Mouse (Mus musculus): ENCODE measurements around the gene Mtfr2. TPM values are rescaled to one million over a fixed set of nuclear protein-coding genes. Genes with fewer than 3 reads are reported as not detected.

Mtfr2 gene
- polyA plus RNA-seq (2016; fragmentation: Nextera tagmentation; extraction: Ambion mirVana): 2.8 and 2.9 TPM in 2 replicates

- Histone ChIP-seq H3K4me1 (peaks cover 15% of the 10 kb centered on the region), H3K27me3 (ENCODE audit: low read depth, poor library complexity, severe bottlenecking) (no peaks in the 10 kb centered on the region), H3K9me3 (replicated peaks) (no peaks in the 10 kb centered on the region), H3K27ac (replicated peaks) (peak within 1 kb of the TSS; percentile 89), H3K36me3 (peaks cover 52% of the 10 kb centered on the region), H3K4me3 (peak within 1 kb of the TSS; percentile 79)
- WGBS: 2% methylated on average over 58 of the region's 58 CpGs
- peak; percentile 95 for DNase-seq (ENCODE audit: low spot score)
These were observed at the start of gene Mtfr2 for GRCm38 (mm10) chr10:20347285-20348214. Mtfr2 (plus strand) TSS chr10:20347770.

DNA sequence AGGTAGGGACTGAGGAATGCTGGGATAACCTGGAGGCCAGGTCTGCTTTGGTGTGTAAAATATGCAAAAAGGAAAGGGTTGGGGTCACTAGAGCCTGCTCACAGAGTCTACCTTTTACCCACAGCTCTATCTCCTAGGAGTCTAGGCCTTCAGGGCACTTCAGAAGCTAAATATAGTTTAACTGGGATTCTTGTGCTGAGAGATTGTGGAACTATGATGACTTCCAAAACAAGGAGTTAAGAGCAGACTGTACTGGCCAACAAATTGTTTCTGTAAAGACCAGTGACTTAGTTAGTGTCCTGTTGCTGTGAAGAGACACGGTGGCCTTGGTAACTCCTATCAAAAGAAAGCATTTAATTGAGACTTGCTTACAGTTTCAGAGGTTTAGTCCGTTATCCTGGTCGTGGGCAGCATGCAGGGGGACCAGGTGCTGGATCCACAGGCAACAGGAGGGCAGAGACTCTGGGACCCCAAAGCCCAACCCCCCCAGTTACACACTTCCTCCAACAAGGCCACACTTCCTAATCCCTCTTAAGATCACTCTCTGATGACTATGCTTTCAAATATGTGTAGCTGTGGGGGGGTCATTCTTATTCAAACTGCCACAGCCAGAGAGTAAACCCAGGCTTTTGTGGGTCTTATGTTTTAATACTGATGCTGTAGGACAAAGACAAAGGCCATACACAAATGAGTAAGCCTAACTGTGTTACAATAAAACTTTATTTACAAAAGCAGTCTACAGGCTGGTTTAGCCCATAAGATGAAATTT is 49.2 kb upstream of the Mtfr2 start:
- H3K4me1 ChIP-seq: no peaks in the 10 kb centered on the region

DNA sequence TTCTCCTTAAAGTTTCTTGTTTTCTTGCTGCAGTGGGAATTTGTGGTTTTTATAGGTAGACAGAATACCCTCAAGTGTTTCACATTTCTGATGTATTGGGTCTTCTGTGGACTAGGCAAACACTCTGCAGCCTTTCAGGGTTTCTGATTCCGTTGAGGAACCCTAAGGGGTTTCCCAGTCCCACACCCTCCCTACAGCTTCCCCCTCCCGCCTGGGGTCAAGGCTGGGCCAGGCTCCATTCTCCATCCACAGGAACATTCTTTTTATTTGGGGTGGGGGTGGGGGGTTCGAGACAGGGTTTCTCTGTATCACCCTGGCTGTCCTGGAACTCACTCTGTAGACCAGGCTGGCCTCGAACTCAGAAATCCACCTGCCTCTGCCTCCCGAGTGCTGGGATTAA is 48.5 kb upstream of the Mtfr2 start:
- Histone ChIP-seq H3K36me3 (no peaks in the 10 kb centered on the region), H3K9me3 (replicated peaks) (no peaks in the 10 kb centered on the region), H3K4me1 (no peaks in the 10 kb centered on the region), H3K27ac (replicated peaks) (no peak overlapping the region), H3K4me3 (no peak overlapping the region), H3K27me3 (ENCODE audit: low read depth, poor library complexity, severe bottlenecking) (no peaks in the 10 kb centered on the region)
- DNase-seq (ENCODE audit: low spot score): no peak
- 81% methylated on average over 5 of the region's 5 CpGs for WGBS

More for the DNA sequence above, 49.2 kb upstream of the Mtfr2 start:
- H3K27me3 ChIP-seq (ENCODE audit: low read depth, poor library complexity, severe bottlenecking): no peaks in the 10 kb centered on the region
- no peak for DNase-seq (ENCODE audit: low spot score)
- H3K36me3 ChIP-seq: no peaks in the 10 kb centered on the region
- no peak overlapping the region for H3K27ac ChIP-seq (replicated peaks)
- H3K4me3 ChIP-seq: no peak overlapping the region
- H3K9me3 ChIP-seq (replicated peaks): no peaks in the 10 kb centered on the region
- WGBS: 46% methylated on average over 3 of the region's 3 CpGs

DNA sequence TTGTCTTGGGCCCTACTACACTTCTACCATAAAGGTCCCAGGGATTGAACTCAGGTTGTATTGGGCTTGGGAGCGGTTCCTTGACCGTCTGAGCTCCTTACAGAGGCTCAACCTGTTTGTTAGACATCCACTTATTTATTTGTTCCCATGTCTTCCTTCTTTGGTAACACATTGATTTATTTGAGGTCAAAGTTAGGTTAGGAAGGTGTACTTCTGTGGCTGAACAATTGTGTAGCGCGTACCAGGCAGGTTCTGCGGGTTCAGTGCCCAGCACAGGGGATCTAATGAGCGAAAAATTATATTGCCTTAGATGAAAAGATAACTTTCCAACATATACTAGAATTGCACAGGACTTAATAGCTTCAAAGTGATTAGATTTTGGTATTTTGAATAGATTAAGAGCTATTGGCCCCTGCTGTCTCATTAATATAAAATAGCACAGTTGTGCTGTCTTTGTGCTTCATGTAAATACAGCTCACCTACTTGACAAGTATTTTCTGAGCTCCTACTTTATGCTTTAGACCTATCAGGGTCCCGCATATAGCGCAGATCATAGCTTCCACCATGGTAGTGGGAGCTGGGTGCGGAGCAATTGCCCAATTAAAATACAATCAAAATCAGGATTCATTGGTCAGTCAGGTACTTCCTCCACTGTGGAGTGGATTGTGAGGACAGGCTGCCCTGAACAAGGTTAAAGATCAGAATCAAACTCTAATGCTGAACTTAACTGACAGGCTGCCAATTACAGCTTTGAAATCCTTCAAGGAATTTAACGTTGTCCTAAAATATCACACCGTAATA is 36.4 kb upstream of the Mtfr2 start:
- H3K4me3 ChIP-seq: peak overlapping the region; percentile 87
- DNase-seq (ENCODE audit: low spot score): peak; percentile 28
- peak overlapping the region; percentile 98 for H3K27ac ChIP-seq (replicated peaks)
- 55% methylated on average over 11 of the region's 11 CpGs for WGBS
- H3K9me3 ChIP-seq (replicated peaks): no peaks in the 10 kb centered on the region
- peaks cover 12% of the 10 kb centered on the region for H3K36me3 ChIP-seq
- H3K4me1 ChIP-seq: peaks cover 23% of the 10 kb centered on the region
- H3K27me3 ChIP-seq (ENCODE audit: low read depth, poor library complexity, severe bottlenecking): no peaks in the 10 kb centered on the region

DNA sequence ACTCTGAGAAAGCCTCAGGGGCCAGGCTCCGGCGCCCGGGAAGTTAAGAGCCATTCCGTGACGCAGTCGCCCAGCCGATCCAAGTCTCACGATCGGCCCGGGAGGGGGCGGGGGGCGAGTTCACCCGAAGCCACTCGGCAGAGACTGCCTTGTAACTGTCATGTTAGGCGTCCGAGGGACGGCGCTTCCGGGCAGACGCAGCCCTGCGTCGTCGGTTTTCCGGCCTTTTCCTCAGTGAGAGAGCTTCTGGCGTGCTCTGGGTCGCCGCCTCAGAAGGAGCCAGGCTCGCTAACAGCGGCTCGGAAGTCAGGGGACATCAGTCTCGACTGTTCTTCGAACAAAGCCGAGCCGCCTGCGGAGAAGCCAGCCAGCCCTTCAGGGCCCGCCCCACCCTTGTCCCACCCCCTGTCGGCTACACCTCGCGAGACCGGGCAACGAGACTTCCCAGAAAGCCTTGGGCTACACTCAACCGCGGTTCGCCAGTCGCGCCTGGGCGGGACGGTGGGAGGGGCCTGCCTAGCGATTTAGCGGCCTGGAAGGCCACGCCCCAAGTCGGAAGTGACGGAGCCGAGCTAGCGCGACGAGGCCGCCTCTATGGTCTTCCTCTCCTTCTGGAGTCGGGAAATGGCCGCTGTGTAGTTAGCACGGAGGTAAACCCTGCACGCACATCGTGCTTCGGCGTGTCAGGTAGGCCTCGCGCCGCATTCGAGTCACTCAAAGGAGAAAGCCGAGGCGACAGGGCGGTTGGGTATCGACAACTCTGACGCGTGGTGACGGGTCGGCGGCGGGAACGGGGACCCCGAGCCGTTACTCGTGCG is 35.4 kb upstream of the Mtfr2 start, which contains the start of gene Bclaf1:
Bclaf1 (plus strand) TSS at position 552 of the 818 bp plus-strand sequence.
- peaks cover 19% of the 10 kb centered on the region for H3K36me3 ChIP-seq
- WGBS: under 1% methylated on average over 84 of the region's 84 CpGs
- peak within 1 kb of the TSS; percentile 87 for H3K4me3 ChIP-seq
- H3K9me3 ChIP-seq (replicated peaks): no peaks in the 10 kb centered on the region
- no peaks in the 10 kb centered on the region for H3K27me3 ChIP-seq (ENCODE audit: low read depth, poor library complexity, severe bottlenecking)
- H3K4me1 ChIP-seq: peaks cover 23% of the 10 kb centered on the region
- peak; percentile 100 for DNase-seq (ENCODE audit: low spot score)
- peak within 1 kb of the TSS; percentile 98 for H3K27ac ChIP-seq (replicated peaks)

DNA sequence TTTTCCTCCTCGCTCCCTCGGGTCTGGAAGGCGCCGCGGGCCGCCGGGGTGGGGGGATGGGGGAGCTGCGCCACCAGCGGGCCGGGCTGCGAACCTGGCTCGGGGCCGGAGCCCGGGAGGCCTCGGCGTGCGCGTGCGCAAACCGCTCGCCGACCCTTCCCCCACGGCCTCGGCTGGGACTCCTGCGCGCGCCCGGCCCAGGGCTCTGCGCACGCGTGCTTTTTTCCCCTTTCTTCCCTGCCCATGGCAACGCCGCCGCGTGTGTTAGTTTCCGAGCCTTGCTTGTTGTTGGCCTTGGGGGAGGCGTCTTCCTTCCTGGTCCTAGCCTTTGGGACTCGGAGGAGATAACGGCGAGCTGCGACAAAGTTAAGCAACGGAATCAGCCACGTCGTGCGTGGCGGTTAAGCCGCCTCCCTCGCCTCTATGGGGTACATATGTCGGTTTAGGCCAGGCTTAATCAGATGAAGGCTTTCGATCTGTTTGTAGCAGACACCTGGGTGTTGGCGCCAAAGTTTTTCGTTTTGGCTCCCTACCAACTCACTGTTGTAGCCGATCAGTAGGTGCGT is 34.8 kb upstream of the Mtfr2 start:
- Histone ChIP-seq H3K27ac (replicated peaks) (peak overlapping the region; percentile 98), H3K9me3 (replicated peaks) (no peaks in the 10 kb centered on the region), H3K4me1 (peaks cover 23% of the 10 kb centered on the region), H3K36me3 (peaks cover 26% of the 10 kb centered on the region), H3K4me3 (peak overlapping the region; percentile 87), H3K27me3 (ENCODE audit: low read depth, poor library complexity, severe bottlenecking) (no peaks in the 10 kb centered on the region)
- WGBS: under 1% methylated on average over 54 of the region's 54 CpGs
- DNase-seq (ENCODE audit: low spot score): peak; percentile 88

GRCm38 (mm10) chr10:20313447-20313846 is 34.1 kb upstream of the Mtfr2 start:
- no peak for DNase-seq (ENCODE audit: low spot score)
- 52% methylated on average over 13 of the region's 13 CpGs for WGBS
- Histone ChIP-seq H3K36me3 (peaks cover 32% of the 10 kb centered on the region), H3K4me1 (peaks cover 23% of the 10 kb centered on the region), H3K27ac (replicated peaks) (peak overlapping the region; percentile 98), H3K9me3 (replicated peaks) (no peaks in the 10 kb centered on the region), H3K27me3 (ENCODE audit: low read depth, poor library complexity, severe bottlenecking) (no peaks in the 10 kb centered on the region), H3K4me3 (peak overlapping the region; percentile 87)

DNA sequence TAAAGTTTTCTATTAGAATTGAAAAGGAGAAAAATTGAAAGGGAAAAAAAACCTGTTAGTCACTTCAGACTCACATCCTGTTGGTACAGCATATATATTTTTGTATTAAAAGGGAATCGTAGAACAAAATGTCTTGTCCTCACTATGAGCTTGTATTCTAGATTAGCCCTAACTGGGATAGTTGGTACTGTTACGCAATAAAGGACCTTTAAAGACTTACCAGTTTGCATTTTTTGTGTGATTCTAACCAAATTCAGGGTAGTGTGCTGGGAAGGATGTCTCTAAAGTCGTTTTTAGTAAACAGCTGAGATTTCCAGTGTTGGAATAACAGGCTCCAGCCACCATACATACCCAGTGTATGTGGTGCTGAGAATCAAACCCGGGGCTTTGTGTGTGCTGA is 33.6 kb upstream of the Mtfr2 start:
- Histone ChIP-seq H3K36me3 (peaks cover 37% of the 10 kb centered on the region), H3K9me3 (replicated peaks) (no peaks in the 10 kb centered on the region), H3K27me3 (ENCODE audit: low read depth, poor library complexity, severe bottlenecking) (no peaks in the 10 kb centered on the region), H3K4me3 (peak overlapping the region; percentile 87), H3K4me1 (peaks cover 23% of the 10 kb centered on the region), H3K27ac (replicated peaks) (no peak overlapping the region)
- WGBS: 86% methylated on average over 4 of the region's 4 CpGs
- no peak for DNase-seq (ENCODE audit: low spot score)

DNA sequence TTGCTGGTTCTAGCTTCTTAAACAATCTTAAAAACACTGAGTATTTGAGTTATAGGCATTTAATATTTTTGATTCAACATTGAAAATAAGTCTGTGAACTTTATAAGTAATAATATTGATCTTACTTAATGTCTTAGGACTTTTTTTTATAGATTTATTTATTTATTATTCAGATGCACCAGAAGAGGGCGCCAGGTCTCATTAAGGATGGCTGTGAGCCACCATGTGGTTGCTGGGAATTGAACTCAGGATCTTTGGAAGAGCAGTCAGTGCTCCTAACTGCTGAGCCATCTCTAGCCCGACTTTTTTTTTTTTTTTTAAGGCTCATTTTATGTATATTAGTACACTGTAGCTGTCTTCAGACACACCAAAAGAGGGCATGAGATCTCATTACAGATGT is 32.8 kb upstream of the Mtfr2 start:
- peaks cover 46% of the 10 kb centered on the region for H3K36me3 ChIP-seq
- no peaks in the 10 kb centered on the region for H3K9me3 ChIP-seq (replicated peaks)
- DNase-seq (ENCODE audit: low spot score): no peak
- 55% methylated on average over 2 of the region's 2 CpGs for WGBS
- H3K27ac ChIP-seq (replicated peaks): no peak overlapping the region
- H3K4me1 ChIP-seq: peaks cover 23% of the 10 kb centered on the region
- H3K27me3 ChIP-seq (ENCODE audit: low read depth, poor library complexity, severe bottlenecking): no peaks in the 10 kb centered on the region
- H3K4me3 ChIP-seq: no peak overlapping the region

DNA sequence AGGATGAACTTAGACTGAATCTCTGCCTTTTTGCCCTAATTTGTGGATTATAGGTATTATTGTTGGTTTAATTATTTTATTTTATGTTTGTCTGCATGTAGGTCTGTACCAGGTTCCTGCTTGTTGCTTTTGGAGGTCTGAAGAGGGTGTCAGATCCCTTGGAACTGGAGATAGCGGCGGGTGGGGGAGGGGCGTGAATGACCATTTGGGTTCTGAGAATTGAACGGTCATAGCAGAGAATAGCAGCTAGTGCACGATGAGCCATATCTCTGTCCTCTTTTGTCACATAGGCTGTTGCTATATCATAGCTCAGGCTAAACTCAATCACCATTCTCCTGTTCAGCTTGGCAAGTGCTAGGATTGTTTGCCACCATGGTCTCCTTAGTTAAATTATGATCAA is 30.1 kb upstream of the Mtfr2 start:
- Histone ChIP-seq H3K9me3 (replicated peaks) (no peaks in the 10 kb centered on the region), H3K27ac (replicated peaks) (no peak overlapping the region), H3K27me3 (ENCODE audit: low read depth, poor library complexity, severe bottlenecking) (no peaks in the 10 kb centered on the region), H3K4me1 (peaks cover 12% of the 10 kb centered on the region), H3K36me3 (peaks cover 73% of the 10 kb centered on the region), H3K4me3 (no peak overlapping the region)
- DNase-seq (ENCODE audit: low spot score): no peak
- 90% methylated on average over 5 of the region's 5 CpGs for WGBS

DNA sequence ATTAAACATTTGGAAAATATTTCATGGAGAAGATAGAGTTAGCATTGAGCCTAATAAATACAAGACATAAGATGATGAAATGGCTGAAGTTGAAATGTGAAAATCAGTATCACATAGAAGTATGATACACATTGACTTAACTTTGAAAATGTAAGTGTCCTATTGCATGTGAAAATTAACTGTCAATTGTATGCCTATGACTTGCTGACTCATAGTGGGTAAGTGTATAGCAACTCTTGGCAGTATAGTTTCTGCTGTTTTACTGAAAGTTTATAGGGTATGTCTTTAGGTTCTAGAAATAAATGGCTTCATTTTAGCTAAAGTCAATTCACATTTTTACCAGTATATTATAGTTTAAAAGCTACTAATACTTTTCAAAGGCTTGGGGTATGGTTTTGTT is 21.3 kb upstream of the Mtfr2 start:
- no peaks in the 10 kb centered on the region for H3K4me1 ChIP-seq
- no peaks in the 10 kb centered on the region for H3K9me3 ChIP-seq (replicated peaks)
- H3K27me3 ChIP-seq (ENCODE audit: low read depth, poor library complexity, severe bottlenecking): no peaks in the 10 kb centered on the region
- H3K4me3 ChIP-seq: no peak overlapping the region
- H3K27ac ChIP-seq (replicated peaks): no peak overlapping the region
- H3K36me3 ChIP-seq: peaks cover 100% of the 10 kb centered on the region
- no peak for DNase-seq (ENCODE audit: low spot score)
